Mouse (Mus musculus) R1 (cell line): ENCODE results near the gene Boc.

Experiments used
- DNase-seq: peaks from one replicate; pipeline ENCODE4 v3.0.0-alpha.2; 2018; ENCODE audit warnings: low read depth, low spot score

Gene Boc

GRCm38 (mm10) chr16:44552726-44553125 lies 6.0 kb downstream of the Boc start:
- no peak for DNase-seq

- DNase-seq: no peak
Measured at GRCm38 (mm10) chr16:44552036-44552435, 6.7 kb downstream of the Boc start.

DNA sequence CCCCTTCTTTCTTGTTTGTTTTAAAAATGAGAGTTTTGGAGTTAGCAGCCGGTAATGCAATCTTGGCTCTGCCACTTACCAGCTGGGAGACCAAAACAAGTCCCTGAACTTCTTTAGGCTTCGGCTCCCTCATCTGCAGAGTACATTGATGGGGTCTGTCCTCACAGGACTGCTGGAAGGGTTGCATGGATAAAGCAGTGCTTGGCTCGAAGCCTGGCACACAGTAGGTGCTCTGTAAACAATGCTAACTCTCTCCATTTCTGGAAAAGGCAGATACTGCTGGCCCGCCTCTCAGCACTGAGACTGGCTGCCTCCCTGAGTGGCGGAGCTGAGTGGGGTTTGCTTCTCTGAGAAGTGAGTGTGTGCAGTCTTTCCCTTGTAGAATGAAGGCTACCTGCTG lies 7.2 kb downstream of the Boc start:
- no peak for DNase-seq

DNA sequence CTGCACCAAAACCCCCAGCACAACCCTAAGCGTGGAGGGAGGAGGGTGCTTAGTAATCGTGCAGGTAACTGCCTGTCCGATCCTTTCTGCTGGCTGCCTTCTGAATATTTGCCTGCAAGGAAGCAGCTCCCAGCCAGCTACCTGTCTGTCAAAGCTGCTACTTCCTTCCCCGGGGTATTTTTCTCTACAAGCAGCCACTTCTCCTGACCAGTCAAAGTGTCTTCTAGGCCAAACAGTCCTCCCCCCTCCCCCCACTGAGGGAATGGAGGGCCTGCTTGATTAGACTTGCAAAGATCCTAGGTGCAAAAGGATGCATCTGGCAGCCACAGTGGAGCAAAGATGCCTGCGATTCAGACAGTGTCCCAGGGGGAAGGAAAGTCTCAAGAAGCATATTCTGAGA lies 7.9 kb downstream of the Boc start:
- DNase-seq: no peak

GRCm38 (mm10) chr16:44549867-44550679 lies 8.6 kb downstream of the Boc start:
- DNase-seq: no peak

- no peak for DNase-seq
Measured at GRCm38 (mm10) chr16:44549381-44549780, 9.3 kb downstream of the Boc start.

DNA sequence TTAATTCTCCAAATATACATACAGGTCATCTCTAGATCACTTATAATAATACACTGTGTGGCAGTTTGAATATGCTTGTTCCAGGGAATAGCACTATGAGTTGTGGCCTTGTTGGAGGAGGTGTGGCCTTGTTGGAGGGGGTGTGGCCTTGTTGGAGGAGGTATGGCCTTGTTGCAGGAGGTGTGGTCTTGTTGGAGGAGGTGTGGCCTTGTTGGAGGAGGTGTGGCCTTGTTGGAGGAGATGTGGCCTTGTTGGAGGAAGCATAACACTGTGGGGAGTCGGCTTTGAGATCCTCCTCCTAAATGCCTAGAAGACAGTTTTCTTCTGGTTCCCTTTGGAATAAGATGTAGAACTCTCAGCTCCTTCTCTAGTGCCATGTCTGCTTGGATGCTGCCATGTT lies 10.7 kb downstream of the Boc start:
- peak; percentile 80 for DNase-seq

GRCm38 (mm10) chr16:44546831-44547230 lies 11.9 kb downstream of the Boc start:
- no peak for DNase-seq

- no peak for DNase-seq
Measured at GRCm38 (mm10) chr16:44545939-44546338, 12.8 kb downstream of the Boc start.

GRCm38 (mm10) chr16:44545153-44545552 lies 13.5 kb downstream of the Boc start:
- no peak for DNase-seq

GRCm38 (mm10) chr16:44543098-44543497 lies 15.6 kb downstream of the Boc start:
- no peak for DNase-seq

DNA sequence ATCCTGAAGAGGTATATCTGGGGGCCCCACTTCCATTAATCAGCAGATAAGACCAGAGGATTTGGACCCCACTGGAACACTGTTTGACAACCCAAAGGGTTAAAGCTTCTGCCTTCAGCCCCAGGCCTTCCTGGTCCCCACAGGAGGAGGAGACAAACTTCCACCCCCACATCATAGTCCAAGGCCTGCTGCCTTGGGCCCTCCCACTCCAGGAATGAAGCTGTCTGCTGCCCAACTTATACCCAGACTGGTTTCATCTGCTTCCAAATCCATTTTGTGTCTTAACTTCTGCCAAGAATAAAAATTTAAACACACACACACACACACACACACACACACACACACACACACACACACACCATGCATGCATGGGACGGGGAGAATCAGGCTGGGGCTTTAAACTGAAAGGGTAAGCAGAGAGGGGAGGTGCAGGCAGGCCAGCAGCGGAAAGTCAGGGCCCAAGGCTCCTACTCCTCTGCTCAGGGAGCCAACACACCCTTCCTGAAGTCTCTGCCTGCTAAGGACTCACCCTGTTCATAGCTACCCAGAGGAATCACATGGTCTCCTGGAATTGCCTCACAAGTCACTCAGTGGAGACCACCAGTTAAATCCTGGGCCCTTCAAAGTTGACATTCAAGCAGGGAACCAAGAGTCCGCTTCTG lies 16.5 kb downstream of the Boc start:
- DNase-seq: no peak

DNA sequence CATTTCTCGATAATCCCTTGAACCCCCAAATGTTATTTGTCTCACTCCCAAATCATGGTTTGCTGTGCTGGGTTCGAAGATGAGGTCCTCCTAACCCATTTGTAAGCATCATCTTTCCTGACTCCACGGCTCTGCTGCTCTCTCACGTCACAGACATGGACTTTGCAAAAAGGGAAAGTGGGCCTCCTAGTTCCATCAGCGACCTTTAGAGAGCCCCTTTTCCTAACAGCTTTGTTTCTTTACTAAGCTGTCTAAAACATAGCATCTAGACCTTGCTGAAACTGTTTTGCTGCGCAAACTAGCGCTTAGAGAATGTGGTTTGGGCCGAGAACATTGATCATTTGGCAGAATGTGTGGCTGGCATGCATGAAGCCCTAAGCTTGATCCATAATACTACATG lies 19.1 kb downstream of the Boc start:
- DNase-seq: no peak

- no peak for DNase-seq
Measured at GRCm38 (mm10) chr16:44538401-44539395, 20.0 kb downstream of the Boc start.

DNA sequence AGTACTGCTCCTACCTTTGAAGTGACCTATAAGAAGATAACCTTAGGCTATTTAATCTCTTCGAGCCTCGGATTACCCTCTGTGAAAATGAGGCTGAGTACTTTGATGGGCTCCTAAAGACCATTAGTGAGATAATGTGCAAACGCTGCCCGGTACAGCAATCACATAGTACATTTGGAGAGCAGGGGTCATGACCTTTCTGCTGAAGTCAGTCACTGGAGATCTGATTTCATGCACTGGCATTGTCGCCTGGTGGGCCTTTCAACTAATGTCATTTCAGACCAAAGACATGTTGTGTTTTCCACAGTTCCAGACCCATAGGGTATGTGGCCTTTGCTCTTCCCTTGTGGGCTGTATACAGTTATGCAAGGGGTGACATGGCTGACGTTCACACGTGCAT lies 24.6 kb downstream of the Boc start:
- no peak for DNase-seq

- no peak for DNase-seq
Measured at GRCm38 (mm10) chr16:44533522-44533921, 25.2 kb downstream of the Boc start.

DNA sequence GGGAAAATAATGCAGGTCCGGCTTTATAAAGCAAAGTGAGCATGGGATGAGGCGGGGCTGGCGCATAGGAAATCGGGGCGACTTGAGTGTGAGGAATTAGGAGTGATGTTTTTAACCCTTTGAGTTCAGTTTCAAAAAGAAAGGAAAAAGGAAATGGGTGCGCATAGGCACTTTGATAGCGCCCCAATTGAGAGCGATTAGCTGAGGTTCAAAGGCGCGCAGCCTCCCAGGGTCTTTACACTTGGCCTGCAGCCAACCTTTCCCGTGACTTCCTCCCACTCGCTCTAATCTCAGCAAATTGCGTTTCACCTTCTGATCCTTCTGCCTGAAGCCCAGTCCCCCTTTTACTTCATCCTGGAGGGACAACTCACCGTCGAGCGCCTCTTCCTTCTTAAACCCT lies 25.8 kb downstream of the Boc start:
- DNase-seq: no peak

GRCm38 (mm10) chr16:44531239-44531797 lies 27.4 kb downstream of the Boc start:
- DNase-seq: no peak

- DNase-seq: peak; percentile 82
Measured at GRCm38 (mm10) chr16:44530829-44531228, 27.9 kb downstream of the Boc start.

DNA sequence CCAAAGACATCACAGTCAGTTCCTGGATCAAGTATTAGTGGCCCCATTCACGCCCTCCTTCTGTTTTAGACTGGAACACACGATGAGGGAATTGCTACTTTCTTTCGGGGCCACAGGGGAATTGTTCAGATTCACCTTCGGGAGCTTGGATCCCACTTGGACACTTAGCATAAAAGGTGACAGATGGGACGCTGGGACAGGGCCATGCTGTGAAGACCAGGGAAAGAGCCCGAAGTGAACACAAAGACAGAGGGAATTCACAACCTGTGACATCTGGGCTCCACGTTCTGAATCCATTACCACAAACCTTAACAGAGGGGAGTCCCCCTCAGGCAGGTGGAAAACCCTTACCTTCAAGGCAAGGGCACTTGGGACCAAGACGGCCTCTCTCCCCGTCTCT lies 28.5 kb downstream of the Boc start:
- no peak for DNase-seq

DNA sequence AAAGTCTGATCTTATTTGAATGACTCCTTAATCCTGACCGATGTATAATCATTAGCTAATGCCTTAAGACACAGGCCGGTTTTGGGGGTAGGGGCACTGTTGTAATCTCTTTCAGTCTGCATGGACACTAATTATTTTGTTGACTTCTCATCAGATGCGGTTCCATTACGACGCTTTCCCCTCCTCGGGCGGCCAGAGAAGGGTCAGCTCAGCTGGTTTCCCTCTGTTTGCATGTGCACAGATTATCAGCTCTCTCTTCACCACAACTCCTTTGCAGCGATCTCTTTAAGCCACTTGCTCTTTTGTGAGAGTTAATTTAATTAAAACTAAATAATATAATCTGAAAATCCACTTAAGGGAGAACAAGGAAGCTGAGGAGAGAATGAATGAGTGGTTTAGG lies 29.0 kb downstream of the Boc start:
- DNase-seq: no peak

GRCm38 (mm10) chr16:44528955-44529354 lies 29.7 kb downstream of the Boc start:
- no peak for DNase-seq
